Mouse (Mus musculus) cerebellum, adult 8-10 months (tissue): ENCODE measurements around the gene Pold4.

Experiments used
- DNase-seq: peaks from one replicate; pipeline ENCODE4 v3.0.0; 2022

Pold4 gene

DNA sequence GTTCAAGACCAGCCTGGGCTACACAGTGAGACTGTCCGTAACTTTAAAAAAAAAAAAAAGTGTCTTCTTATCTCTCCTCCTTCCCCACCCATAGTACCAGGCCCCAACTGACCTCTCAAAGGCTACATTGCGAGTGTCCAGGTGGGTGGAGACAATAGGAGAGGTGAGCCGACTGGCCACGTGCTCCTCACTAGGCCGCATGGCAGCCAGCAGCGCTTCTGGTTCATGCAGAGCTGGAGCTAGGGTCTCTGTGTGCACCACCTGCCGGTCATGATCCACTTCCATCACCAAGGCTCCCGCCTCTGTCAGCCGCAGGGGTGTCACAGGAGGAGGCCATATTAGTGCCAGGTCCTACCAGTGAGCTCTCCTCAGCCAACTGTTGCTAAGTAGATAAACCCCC, 48.7 kb downstream of the Pold4 start:
- no peak for DNase-seq

- peak; percentile 84 for DNase-seq
These were observed 51.3 kb downstream of the Pold4 start, which contains the start of gene Ankrd13d for GRCm38 (mm10) chr19:4282898-4283553. Gene Ankrd13d (minus strand): TSS chr19:4283137.
